Mouse (Mus musculus) kidney, embryonic 15.5 days (tissue): ENCODE data around the gene Sdc4. TPM values are rescaled to one million over a fixed set of nuclear protein-coding genes. Genes with fewer than 3 reads are reported as not detected.

Experiments
- ATAC-seq: fragments of 200-750 bp; cut with Nextera tagmentation; replicated peaks from 2 replicates; pipeline ENCODE4 v1.8.0; 2017; ENCODE audit warnings: moderate TSS enrichment; ENCODE audit not compliant: low FRiP score
- H3K27ac ChIP-seq: fragments of 300-500 bp; sonication (generic); 2 replicates; pipeline ENCODE4 v1.5.1; 2015; ENCODE audit warnings: mild to moderate bottlenecking, inconsistent platforms
- H3K27me3 ChIP-seq: fragments of 300-500 bp; sonication (generic); 2 replicates; pipeline ENCODE4 v1.6.1; 2015; ENCODE audit warnings: inconsistent platforms
- H3K36me3 ChIP-seq: fragments of 300-500 bp; sonication (generic); 2 replicates; pipeline ENCODE4 v1.6.1; 2015; ENCODE audit warnings: inconsistent platforms
- H3K4me1 ChIP-seq: fragments of 300-500 bp; sonication (generic); 2 replicates; pipeline ENCODE4 v1.6.1; 2015; ENCODE audit warnings: inconsistent platforms
- H3K4me2 ChIP-seq: fragments of 300-500 bp; sonication (generic); 2 replicates; pipeline ENCODE4 v1.6.1; 2015; ENCODE audit warnings: moderate library complexity, mild to moderate bottlenecking, inconsistent platforms
- H3K4me3 ChIP-seq: fragments of 300-500 bp; sonication (generic); replicated peaks from 2 replicates; pipeline ENCODE4 v1.5.1; 2015; ENCODE audit warnings: mild to moderate bottlenecking, inconsistent platforms
- H3K9ac ChIP-seq: fragments of 300-500 bp; sonication (generic); 2 replicates; pipeline ENCODE4 v1.6.1; 2015; ENCODE audit warnings: mild to moderate bottlenecking, inconsistent platforms
- H3K9me3 ChIP-seq: fragments of 300-500 bp; sonication (generic); replicated peaks from 2 replicates; pipeline ENCODE4 v1.6.1; 2016; ENCODE audit warnings: inconsistent platforms
- WGBS: fragments of 180-500 bp; shearing (Covaris S2); methylation state at CpG from one replicate; pipeline ENCODE4 v1.1.7; 2015; ENCODE audit warnings: mixed read lengths; 5-methylcytosine and 5-hydroxymethylcytosine counted together
- polyA plus RNA-seq: library from polyadenylated mRNA; unstranded; fragments of >200 nt; fragmentation: Nextera tagmentation; extraction: Ambion mirVana; gene quantifications from 2 replicates; pipeline ENCODE4 v1.2.1, GENCODE M21; 2015

The Sdc4 gene
- polyA plus RNA-seq, 1 experiment from 2014 or later = 149 TPM

GRCm38 (mm10) chr2:164386953-164387352 lies 56.7 kb downstream of the Sdc4 start:
- no peaks in the 10 kb centered on the region for H3K36me3 ChIP-seq
- no peak overlapping the region for H3K9ac ChIP-seq
- ATAC-seq = no peak
- peaks cover 27% of the 10 kb centered on the region for H3K4me1 ChIP-seq
- no peaks in the 10 kb centered on the region for H3K9me3 ChIP-seq
- H3K4me2 ChIP-seq = peak overlapping the region; percentile 25; the same call in 1 of the 2 replicates
- 13% methylated on average over 8 of the region's 8 CpGs for WGBS
- no peak overlapping the region for H3K27ac ChIP-seq
- no peak overlapping the region for H3K4me3 ChIP-seq
- peaks cover 56% of the 10 kb centered on the region for H3K27me3 ChIP-seq

GRCm38 (mm10) chr2:164385927-164386763 lies 57.5 kb downstream of the Sdc4 start:
- Histone ChIP-seq H3K4me3 (no peak overlapping the region), H3K27ac (no peak overlapping the region), H3K9me3 (no peaks in the 10 kb centered on the region), H3K4me1 (peaks cover 27% of the 10 kb centered on the region), H3K36me3 (no peaks in the 10 kb centered on the region), H3K27me3 (peaks cover 52% of the 10 kb centered on the region), H3K9ac (no peak overlapping the region), H3K4me2 (peak overlapping the region; percentile 25)
- 16% methylated on average over 18 of the region's 18 CpGs for WGBS
- 0 out of 2 replicates have a peak, but pooled peaks have one; percentile 22 for ATAC-seq

- H3K4me3 ChIP-seq = no peak overlapping the region
- H3K27me3 ChIP-seq = peaks cover 30% of the 10 kb centered on the region
- H3K4me1 ChIP-seq = peaks cover 17% of the 10 kb centered on the region
- WGBS = 54% methylated on average over 11 of the region's 11 CpGs
- no peak overlapping the region for H3K27ac ChIP-seq
- no peak overlapping the region for H3K9ac ChIP-seq
- H3K9me3 ChIP-seq = no peaks in the 10 kb centered on the region
- no peaks in the 10 kb centered on the region for H3K36me3 ChIP-seq
- no peak for ATAC-seq
- no peak overlapping the region for H3K4me2 ChIP-seq
These were observed 59.9 kb downstream of the Sdc4 start for GRCm38 (mm10) chr2:164383656-164384399.

GRCm38 (mm10) chr2:164382971-164383370 lies 60.7 kb downstream of the Sdc4 start:
- no peak overlapping the region for H3K4me3 ChIP-seq
- H3K4me2 ChIP-seq = no peak overlapping the region
- WGBS = 84% methylated on average over 3 of the region's 3 CpGs
- no peak for ATAC-seq
- H3K4me1 ChIP-seq = peaks cover 16% of the 10 kb centered on the region; the same call in 1 of the 2 replicates
- no peak overlapping the region for H3K27ac ChIP-seq
- no peaks in the 10 kb centered on the region for H3K36me3 ChIP-seq
- H3K9me3 ChIP-seq = no peaks in the 10 kb centered on the region
- peaks cover 22% of the 10 kb centered on the region for H3K27me3 ChIP-seq
- no peak overlapping the region for H3K9ac ChIP-seq

GRCm38 (mm10) chr2:164381726-164382125 lies 62.0 kb downstream of the Sdc4 start:
- Histone ChIP-seq H3K9me3 (no peaks in the 10 kb centered on the region), H3K4me3 (no peak overlapping the region), H3K27ac (no peak overlapping the region), H3K27me3 (peaks cover 9% of the 10 kb centered on the region), H3K4me2 (no peak overlapping the region), H3K9ac (no peak overlapping the region), H3K4me1 (peaks cover 11% of the 10 kb centered on the region; the same call in 1 of the 2 replicates), H3K36me3 (no peaks in the 10 kb centered on the region)
- 82% methylated on average over 8 of the region's 8 CpGs for WGBS
- no peak for ATAC-seq

GRCm38 (mm10) chr2:164377478-164378426 lies 65.9 kb downstream of the Sdc4 start:
- H3K4me2 ChIP-seq = no peak overlapping the region
- H3K27ac ChIP-seq = no peak overlapping the region
- no peak overlapping the region for H3K9ac ChIP-seq
- no peaks in the 10 kb centered on the region for H3K9me3 ChIP-seq
- no peak overlapping the region for H3K4me3 ChIP-seq
- no peaks in the 10 kb centered on the region for H3K36me3 ChIP-seq
- H3K27me3 ChIP-seq = no peaks in the 10 kb centered on the region
- WGBS = 79% methylated on average over 15 of the region's 15 CpGs
- no peak for ATAC-seq
- H3K4me1 ChIP-seq = no peaks in the 10 kb centered on the region

Other genes with a start within 250 kb of the Sdc4 start
- gene Wfdc15a, start 243.8 kb downstream of the Sdc4 start, polyA plus RNA-seq = not detected in 2 replicates
- gene Wfdc15b, start 222.2 kb downstream of the Sdc4 start, polyA plus RNA-seq = 70.1 and 91.1 TPM in 2 replicates
- gene Svs2, start 205.4 kb downstream of the Sdc4 start, polyA plus RNA-seq = not detected in 2 replicates
- not detected in 2 replicates for gene Svs3b, start 187.2 kb downstream of the Sdc4 start, polyA plus RNA-seq
- not detected in 2 replicates for gene Svs4, start 165.4 kb downstream of the Sdc4 start, polyA plus RNA-seq
- not detected in 2 replicates for gene Svs3a, start 154.6 kb downstream of the Sdc4 start, polyA plus RNA-seq
- not detected in 2 replicates for gene Svs6, start 127.1 kb downstream of the Sdc4 start, polyA plus RNA-seq
- gene Svs5, start 111.1 kb downstream of the Sdc4 start, polyA plus RNA-seq = not detected in 2 replicates
- 2.4 and 2.7 TPM in 2 replicates for gene Slpi, start 54.8 kb downstream of the Sdc4 start, polyA plus RNA-seq
- 0.05 and 0.08 TPM in 2 replicates for gene Rbpjl, start 40.7 kb downstream of the Sdc4 start, polyA plus RNA-seq
- gene Matn4, start 38.7 kb downstream of the Sdc4 start, polyA plus RNA-seq = 1.1 and 2.4 TPM in 2 replicates
- 59.2 and 64.2 TPM in 2 replicates for gene Sys1, start 13.1 kb upstream of the Sdc4 start, polyA plus RNA-seq
- gene Gm20458, start 17.1 kb upstream of the Sdc4 start, polyA plus RNA-seq = 7.7 and 8.3 TPM in 2 replicates
- not detected in 2 replicates for gene Trp53tg5, start 29.8 kb upstream of the Sdc4 start, polyA plus RNA-seq
- gene Dbndd2, start 42.2 kb upstream of the Sdc4 start, polyA plus RNA-seq = 13.0 and 14.0 TPM in 2 replicates
- gene Pigt, start 53.6 kb upstream of the Sdc4 start, polyA plus RNA-seq = 65.1 and 69.6 TPM in 2 replicates
- gene Wfdc2, start 118.5 kb upstream of the Sdc4 start, polyA plus RNA-seq = 329 and 368 TPM in 2 replicates
- gene Spint3, start 129.6 kb upstream of the Sdc4 start, polyA plus RNA-seq = not detected in 2 replicates
- 0.34 TPM in 1 of 2 replicates, not detected in the other for gene Wfdc6a, start 141.6 kb upstream of the Sdc4 start, polyA plus RNA-seq
- not detected in 2 replicates for gene Eppin, start 149.7 kb upstream of the Sdc4 start, polyA plus RNA-seq
- gene Wfdc6b, start 169.6 kb upstream of the Sdc4 start, polyA plus RNA-seq = not detected in 2 replicates
- gene Wfdc8, start 169.7 kb upstream of the Sdc4 start, polyA plus RNA-seq = not detected in 2 replicates
- not detected in 2 replicates for gene Wfdc16, start 194.9 kb upstream of the Sdc4 start, polyA plus RNA-seq
- 0.41 TPM in 1 of 2 replicates, not detected in the other for gene Wfdc10, start 212.2 kb upstream of the Sdc4 start, polyA plus RNA-seq
- not detected in 2 replicates for gene Wfdc9, start 212.7 kb upstream of the Sdc4 start, polyA plus RNA-seq
- gene Wfdc11, start 230.2 kb upstream of the Sdc4 start, polyA plus RNA-seq = not detected in 2 replicates
- 0.43 and 0.57 TPM in 2 replicates for gene Wfdc13, start 241.2 kb upstream of the Sdc4 start, polyA plus RNA-seq